Mouse (Mus musculus): Measurements from ENCODE around the gene Smoc1. TPM values are rescaled to one million over a fixed set of nuclear protein-coding genes. Genes with fewer than 3 reads are reported as not detected.

Smoc1 gene
- total RNA-seq, 4 experiments from 2014 or later: 5.1 to 6.7 (median 5.6) TPM

GRCm38 (mm10) chr12:81024993-81025392, 1.6 kb upstream of the Smoc1 start:
- DNase-seq (ENCODE audit: low spot score): no peak

- DNase-seq (ENCODE audit: low spot score): no peak
Measured at GRCm38 (mm10) chr12:81026995-81027942, 661 bp downstream of the Smoc1 start.

GRCm38 (mm10) chr12:81028291-81028920, 1.8 kb downstream of the Smoc1 start:
- no peak for DNase-seq (ENCODE audit: low spot score)

- DNase-seq (ENCODE audit: low spot score): no peak
Measured at GRCm38 (mm10) chr12:81029731-81030130, 3.1 kb downstream of the Smoc1 start.

- no peak for DNase-seq (ENCODE audit: low spot score)
Measured at GRCm38 (mm10) chr12:81031579-81031978, 5.0 kb downstream of the Smoc1 start.

GRCm38 (mm10) chr12:81033389-81034041, 6.9 kb downstream of the Smoc1 start:
- DNase-seq (ENCODE audit: low spot score): no peak

GRCm38 (mm10) chr12:81034042-81034417, 7.4 kb downstream of the Smoc1 start:
- DNase-seq (ENCODE audit: low spot score): no peak

- no peak for DNase-seq (ENCODE audit: low spot score)
Measured at GRCm38 (mm10) chr12:81035850-81036249, 9.2 kb downstream of the Smoc1 start.

GRCm38 (mm10) chr12:81043616-81044015, 17.0 kb downstream of the Smoc1 start:
- DNase-seq (ENCODE audit: low spot score): no peak

- no peak for DNase-seq (ENCODE audit: low spot score)
Measured at GRCm38 (mm10) chr12:81046926-81047325, 20.3 kb downstream of the Smoc1 start.

- no peak for DNase-seq (ENCODE audit: low spot score)
Measured at GRCm38 (mm10) chr12:81049661-81050060, 23.1 kb downstream of the Smoc1 start.

GRCm38 (mm10) chr12:81055000-81055705, 28.5 kb downstream of the Smoc1 start:
- DNase-seq (ENCODE audit: low spot score): no peak

GRCm38 (mm10) chr12:81055811-81056210, 29.2 kb downstream of the Smoc1 start:
- no peak for DNase-seq (ENCODE audit: low spot score)

- DNase-seq (ENCODE audit: low spot score): no peak
Measured at GRCm38 (mm10) chr12:81057619-81058018, 31.0 kb downstream of the Smoc1 start.

- no peak for DNase-seq (ENCODE audit: low spot score)
Measured at GRCm38 (mm10) chr12:81058561-81058960, 32.0 kb downstream of the Smoc1 start.

- DNase-seq (ENCODE audit: low spot score): no peak
Measured at GRCm38 (mm10) chr12:81061831-81062361, 35.3 kb downstream of the Smoc1 start.

GRCm38 (mm10) chr12:81063336-81063955, 36.8 kb downstream of the Smoc1 start:
- no peak for DNase-seq (ENCODE audit: low spot score)

- no peak for DNase-seq (ENCODE audit: low spot score)
Measured at GRCm38 (mm10) chr12:81074139-81074538, 47.5 kb downstream of the Smoc1 start.

GRCm38 (mm10) chr12:81074941-81075340, 48.3 kb downstream of the Smoc1 start:
- no peak for DNase-seq (ENCODE audit: low spot score)

GRCm38 (mm10) chr12:81077953-81078646, 51.5 kb downstream of the Smoc1 start:
- DNase-seq (ENCODE audit: low spot score): no peak

Data from heart, adult 8-10 months (tissue).